Mouse (Mus musculus) T-helper 17 cell (primary cell): ENCODE measurements around the gene Sdhaf4.

Experiments used
- in situ Hi-C, 2 experiments: fragments of 300-600 bp; cut with MboI, MseI; formaldehyde crosslinking; loops; 1 replicate in 1 of 2; 2 replicates in 1 of 2; pipeline ENCODE4 v1.15.1; 2025; ENCODE audit warnings: high pct_unique_total_duplicates in 2 of 2

Gene Sdhaf4

GRCm38 (mm10) chr1:23958101-23958500 is 47.4 kb downstream of the Sdhaf4 start:
- in situ Hi-C loops: no loop called here

- in situ Hi-C loops: no loop called here
These were observed 49.9 kb downstream of the Sdhaf4 start for GRCm38 (mm10) chr1:23955539-23955938.

DNA sequence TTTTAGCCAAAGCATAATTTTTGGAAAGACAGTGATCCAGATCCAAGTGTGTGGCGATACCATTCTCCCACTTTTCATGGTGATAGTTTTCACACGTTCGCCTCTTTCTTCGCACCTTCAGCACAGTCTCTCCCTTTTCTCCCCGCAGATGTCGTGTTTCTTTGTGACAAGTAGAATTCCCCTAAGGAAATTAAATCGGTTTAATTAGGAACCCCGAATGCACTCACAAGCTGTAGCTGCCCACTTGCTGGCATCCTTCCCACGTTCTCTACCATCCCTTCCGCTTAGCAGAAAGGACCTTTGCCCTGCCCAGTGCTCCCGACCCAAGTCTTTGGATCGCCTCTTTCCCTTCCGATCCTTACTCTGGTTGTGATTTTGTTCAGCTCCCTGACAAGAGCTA is 51.5 kb downstream of the Sdhaf4 start:
- in situ Hi-C loops: no loop called here

- in situ Hi-C loops: no loop called here
These were observed 56.4 kb downstream of the Sdhaf4 start for GRCm38 (mm10) chr1:23948778-23949699.

GRCm38 (mm10) chr1:23948290-23948689 is 57.2 kb downstream of the Sdhaf4 start:
- in situ Hi-C loops: no loop called here
